Mouse (Mus musculus): ENCODE measurements around the gene Trim56. TPM values are rescaled to one million over a fixed set of nuclear protein-coding genes. Genes with fewer than 3 reads are reported as not detected.

Trim56 gene
- polyA plus RNA-seq, 1 experiment = 7.4 TPM

DNA sequence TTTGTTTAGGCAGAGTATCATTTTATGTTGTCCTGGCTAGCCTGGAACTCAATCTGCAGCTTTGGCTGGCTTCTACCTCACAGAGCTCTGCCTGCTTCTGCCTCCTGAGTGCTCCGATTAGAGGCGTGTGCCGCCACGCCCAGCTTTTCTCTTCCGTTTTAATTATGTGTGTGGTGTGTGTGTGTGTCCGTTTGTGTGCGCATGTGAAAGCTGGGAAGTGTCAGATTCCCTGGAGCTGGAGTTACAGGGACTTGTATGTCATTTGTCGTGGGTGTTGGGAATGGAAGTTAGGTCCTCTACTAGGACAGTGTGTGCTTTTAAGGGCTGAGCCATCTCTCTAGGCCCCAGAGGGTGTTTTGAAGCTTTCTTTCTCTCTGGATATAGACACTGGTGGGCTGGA is 42.9 kb downstream of the Trim56 start:
- H3K79me3 ChIP-seq (ENCODE audit: low read depth) = peaks cover 33% of the 10 kb centered on the region
- no peak for TF ChIP-seq CTCF (IDR thresholded peaks at IDR 0.05; ENCODE audit: control insufficient read depth, insufficient read depth, insufficient read length)
- TF ChIP-seq CEBPB (IDR thresholded peaks at IDR 0.05; ENCODE audit: low read depth) = no peak
- TF ChIP-seq MYOG (IDR thresholded peaks at IDR 0.05; ENCODE audit: control insufficient read depth, extremely low read depth, insufficient read length) = no peak
- TF ChIP-seq FOSL1 (IDR thresholded peaks at IDR 0.05; ENCODE audit: insufficient read depth, low read length, poor library complexity, severe bottlenecking) = no peak
- no peak for TF ChIP-seq MAX (IDR thresholded peaks at IDR 0.05)
- no peak for TF ChIP-seq MYOD1 (IDR thresholded peaks at IDR 0.05; ENCODE audit: control insufficient read depth, insufficient read length, low read depth)
- no peak for TF ChIP-seq USF1 (IDR thresholded peaks at IDR 0.05; ENCODE audit: low read depth)
- H3K79me2 ChIP-seq (ENCODE audit: control insufficient read depth, insufficient read depth) = peaks cover 39% of the 10 kb centered on the region
- H3ac ChIP-seq (ENCODE audit: control insufficient read depth, insufficient read length, low read depth) = no peak overlapping the region
- H3K27me3 ChIP-seq (ENCODE audit: control insufficient read depth, insufficient read depth, insufficient read length) = no peaks in the 10 kb centered on the region
- peaks cover 23% of the 10 kb centered on the region for H3K36me3 ChIP-seq (ENCODE audit: control insufficient read depth, insufficient read depth)
- no peak overlapping the region for H3K4me3 ChIP-seq (ENCODE audit: insufficient read depth, poor library complexity, severe bottlenecking)

GRCm38 (mm10) chr5:137072079-137072960 is 43.7 kb downstream of the Trim56 start, which contains the start of gene Serpine1:
Serpine1 (minus strand) TSS chr5:137072268.
- Histone ChIP-seq H3K79me2 (ENCODE audit: control insufficient read depth, insufficient read depth) (peaks cover 47% of the 10 kb centered on the region), H3K27me3 (ENCODE audit: control insufficient read depth, insufficient read depth, insufficient read length) (no peaks in the 10 kb centered on the region), H3K4me3 (ENCODE audit: insufficient read depth, poor library complexity, severe bottlenecking) (peak within 1 kb of the TSS; percentile 44), H3ac (ENCODE audit: control insufficient read depth, insufficient read length, low read depth) (peak within 1 kb of the TSS; percentile 38), H3K79me3 (ENCODE audit: low read depth) (peaks cover 36% of the 10 kb centered on the region), H3K36me3 (ENCODE audit: control insufficient read depth, insufficient read depth) (peaks cover 31% of the 10 kb centered on the region)
- peak; percentile 39 for TF ChIP-seq MAX (IDR thresholded peaks at IDR 0.05)
- TF ChIP-seq MYOD1 (IDR thresholded peaks at IDR 0.05; ENCODE audit: control insufficient read depth, insufficient read length, low read depth) = no peak

DNA sequence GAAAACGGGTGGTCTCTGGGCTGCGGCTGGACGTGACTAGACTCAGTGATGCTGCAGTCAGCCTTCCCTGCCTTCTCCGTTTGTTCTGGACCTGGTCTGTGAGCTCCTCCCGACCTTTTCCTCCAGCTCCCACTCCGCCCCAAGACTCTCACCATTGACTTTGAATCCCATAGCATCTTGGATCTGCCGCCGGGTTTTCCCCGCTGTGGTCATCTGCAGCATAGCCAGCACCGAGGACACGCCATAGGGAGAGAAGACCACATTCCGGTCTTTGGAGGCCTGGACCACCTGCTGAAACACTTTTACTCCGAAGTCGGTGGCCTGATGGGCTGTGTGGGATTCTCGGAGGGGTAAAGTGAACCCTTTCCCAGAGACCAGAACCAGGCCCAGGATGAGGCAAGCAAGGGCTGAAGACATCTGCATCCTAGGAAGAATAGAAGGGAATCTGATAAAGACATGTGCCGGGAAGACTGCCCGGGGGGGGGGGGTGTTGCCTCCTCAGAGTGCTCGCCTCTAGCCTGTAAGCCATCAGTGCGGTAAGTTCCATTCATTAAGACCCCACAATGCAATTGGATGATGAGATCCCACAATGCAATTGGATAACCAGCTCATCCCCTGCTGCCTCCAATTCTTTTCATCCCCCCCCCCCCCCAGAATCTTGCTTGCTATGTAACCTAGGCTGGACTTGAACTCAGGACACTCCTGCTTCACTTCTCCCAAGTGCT is 45.0 kb downstream of the Trim56 start:
- TF ChIP-seq MYOD1 (IDR thresholded peaks at IDR 0.05; ENCODE audit: control insufficient read depth, insufficient read length, low read depth) (no peak), FOSL1 (IDR thresholded peaks at IDR 0.05; ENCODE audit: insufficient read depth, low read length, poor library complexity, severe bottlenecking) (no peak), CTCF (IDR thresholded peaks at IDR 0.05; ENCODE audit: control insufficient read depth, insufficient read depth, insufficient read length) (no peak), MAX (IDR thresholded peaks at IDR 0.05) (no peak), USF1 (IDR thresholded peaks at IDR 0.05; ENCODE audit: low read depth) (no peak), CEBPB (IDR thresholded peaks at IDR 0.05; ENCODE audit: low read depth) (no peak), MYOG (IDR thresholded peaks at IDR 0.05; ENCODE audit: control insufficient read depth, extremely low read depth, insufficient read length) (no peak)
- Histone ChIP-seq H3K36me3 (ENCODE audit: control insufficient read depth, insufficient read depth) (peaks cover 44% of the 10 kb centered on the region), H3K27me3 (ENCODE audit: control insufficient read depth, insufficient read depth, insufficient read length) (no peaks in the 10 kb centered on the region), H3ac (ENCODE audit: control insufficient read depth, insufficient read length, low read depth) (peak overlapping the region; percentile 41), H3K79me2 (ENCODE audit: control insufficient read depth, insufficient read depth) (peaks cover 56% of the 10 kb centered on the region), H3K79me3 (ENCODE audit: low read depth) (peaks cover 38% of the 10 kb centered on the region), H3K4me3 (ENCODE audit: insufficient read depth, poor library complexity, severe bottlenecking) (peak overlapping the region; percentile 44)

GRCm38 (mm10) chr5:137068711-137069110 is 47.3 kb downstream of the Trim56 start:
- Histone ChIP-seq H3K27me3 (ENCODE audit: control insufficient read depth, insufficient read depth, insufficient read length) (no peaks in the 10 kb centered on the region), H3ac (ENCODE audit: control insufficient read depth, insufficient read length, low read depth) (no peak overlapping the region), H3K79me3 (ENCODE audit: low read depth) (peaks cover 44% of the 10 kb centered on the region), H3K36me3 (ENCODE audit: control insufficient read depth, insufficient read depth) (peaks cover 63% of the 10 kb centered on the region), H3K4me3 (ENCODE audit: insufficient read depth, poor library complexity, severe bottlenecking) (no peak overlapping the region), H3K79me2 (ENCODE audit: control insufficient read depth, insufficient read depth) (peaks cover 60% of the 10 kb centered on the region)
- TF ChIP-seq MYOG (IDR thresholded peaks at IDR 0.05; ENCODE audit: control insufficient read depth, extremely low read depth, insufficient read length) (no peak), FOSL1 (IDR thresholded peaks at IDR 0.05; ENCODE audit: insufficient read depth, low read length, poor library complexity, severe bottlenecking) (no peak), CTCF (IDR thresholded peaks at IDR 0.05; ENCODE audit: control insufficient read depth, insufficient read depth, insufficient read length) (no peak), USF1 (IDR thresholded peaks at IDR 0.05; ENCODE audit: low read depth) (no peak)

DNA sequence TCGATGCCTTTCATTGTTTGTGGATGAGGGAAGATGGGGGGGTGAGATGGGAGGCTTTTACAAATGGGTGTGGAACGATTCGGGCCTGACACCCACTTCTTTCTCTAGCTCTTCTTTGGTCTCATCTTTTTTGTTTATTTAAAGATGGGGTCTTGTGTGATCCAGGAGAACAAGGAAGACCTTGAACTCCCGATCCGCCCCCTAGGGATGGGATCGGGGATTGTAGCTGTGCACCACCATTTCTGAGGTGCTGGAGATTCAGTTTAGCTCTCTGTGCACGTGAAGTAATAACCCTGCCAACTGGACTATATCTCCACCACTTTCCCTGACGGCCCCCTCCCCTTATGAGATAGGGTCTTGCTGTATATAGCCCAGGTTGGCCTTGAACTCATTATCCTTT is 50.1 kb downstream of the Trim56 start:
- Histone ChIP-seq H3ac (ENCODE audit: control insufficient read depth, insufficient read length, low read depth) (no peak overlapping the region), H3K79me3 (ENCODE audit: low read depth) (peaks cover 33% of the 10 kb centered on the region)
- TF ChIP-seq USF1 (IDR thresholded peaks at IDR 0.05; ENCODE audit: low read depth) (no peak), FOSL1 (IDR thresholded peaks at IDR 0.05; ENCODE audit: insufficient read depth, low read length, poor library complexity, severe bottlenecking) (no peak), MYOG (IDR thresholded peaks at IDR 0.05; ENCODE audit: control insufficient read depth, extremely low read depth, insufficient read length) (no peak), CTCF (IDR thresholded peaks at IDR 0.05; ENCODE audit: control insufficient read depth, insufficient read depth, insufficient read length) (no peak), MYOD1 (IDR thresholded peaks at IDR 0.05; ENCODE audit: control insufficient read depth, insufficient read length, low read depth) (no peak), MAX (IDR thresholded peaks at IDR 0.05) (no peak)

More for the DNA sequence above, 50.1 kb downstream of the Trim56 start:
- no peaks in the 10 kb centered on the region for H3K27me3 ChIP-seq (ENCODE audit: control insufficient read depth, insufficient read depth, insufficient read length)
- no peak overlapping the region for H3K4me3 ChIP-seq (ENCODE audit: insufficient read depth, poor library complexity, severe bottlenecking)
- H3K79me2 ChIP-seq (ENCODE audit: control insufficient read depth, insufficient read depth) = peaks cover 46% of the 10 kb centered on the region
- H3K36me3 ChIP-seq (ENCODE audit: control insufficient read depth, insufficient read depth) = peaks cover 86% of the 10 kb centered on the region
